Mouse (Mus musculus) olfactory bulb, adult 2 months (tissue): Measurements from ENCODE around the gene Ccdc6.

ENCODE experiments used
- CTCF ChIP-seq: fragments of 200-500 bp; IDR thresholded peaks from 2 replicates; pipeline ENCODE4 v1.5.1; 2012; ENCODE audit warnings: low read depth, mild to moderate bottlenecking, low read length, moderate library complexity; ENCODE audit not compliant: insufficient read depth
- POLR2A ChIP-seq: fragments of 200-500 bp; IDR thresholded peaks from 2 replicates; pipeline ENCODE4 v1.6.1; 2012; ENCODE audit warnings: mild to moderate bottlenecking, low read depth, low read length, moderate library complexity; ENCODE audit not compliant: insufficient read depth

DNA sequence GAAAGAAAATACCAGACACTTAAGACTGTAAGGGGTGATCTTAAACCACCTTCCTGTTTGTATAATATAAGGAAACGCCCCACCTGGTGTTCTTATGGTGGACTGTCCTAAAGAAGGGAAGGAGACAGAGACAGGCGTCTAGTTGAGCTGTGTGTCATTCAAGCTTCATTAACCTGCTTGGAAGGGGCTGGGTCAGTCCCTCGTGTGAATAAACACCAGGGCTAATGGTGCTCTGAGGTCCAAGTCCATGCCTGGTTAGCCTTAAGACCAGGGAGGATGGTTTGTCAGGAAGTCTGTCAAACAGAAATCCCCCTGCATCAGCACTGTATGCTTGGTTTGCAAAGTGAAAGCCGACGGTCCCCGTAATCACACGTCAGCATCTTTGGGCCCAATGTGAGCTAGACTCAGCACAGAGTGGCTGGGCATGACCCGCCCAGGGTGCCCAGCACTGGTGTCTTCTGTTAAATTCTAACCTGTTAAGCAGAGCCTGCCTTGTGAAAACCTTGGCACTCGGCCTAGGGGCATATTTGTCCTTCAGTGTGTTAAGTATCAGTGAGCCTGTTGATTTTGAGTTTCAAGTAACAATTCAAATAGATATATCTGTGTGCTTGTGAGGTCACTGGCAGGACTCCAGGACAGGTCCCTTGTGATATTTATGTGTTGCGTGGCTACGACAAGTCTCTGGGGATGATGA, 84.5 kb downstream of the Ccdc6 start:
- TF ChIP-seq POLR2A (no peak), CTCF (no peak)
